Mouse (Mus musculus) embryonic facial prominence, embryonic 15.5 days (tissue): Measurements from ENCODE around the gene Prss22. TPM values are rescaled to one million over a fixed set of nuclear protein-coding genes. Genes with fewer than 3 reads are reported as not detected.

ENCODE experiments used
- microRNA-seq: library from miRNA; unstranded; fragments of <30 nt; microRNA quantifications from one replicate; pipeline ENCODE4, GENCODE M21; 2016; ENCODE audit warnings: borderline number of aligned reads
- polyA plus RNA-seq: library from polyadenylated mRNA; unstranded; fragments of >200 nt; fragmentation: Nextera tagmentation; extraction: Ambion mirVana; gene quantifications from 2 replicates; pipeline ENCODE4 v1.2.1, GENCODE M21; 2015

The Prss22 gene
- polyA plus RNA-seq, 1 experiment from 2014 or later = 3.4 TPM

Small RNA genes within 50 kb of the gene (microRNA-seq; reads per million reads assigned to microRNA genes)
- not detected for gene Gm27700

Other genes starting within 250 kb of the Prss22 start
- 71.9 and 72.1 TPM in 2 replicates for gene Flywch1, start 226.5 kb downstream of the Prss22 start, polyA plus RNA-seq
- gene Flywch2, start 212.0 kb downstream of the Prss22 start, polyA plus RNA-seq = 38.3 and 44.0 TPM in 2 replicates
- 489 and 525 TPM in 2 replicates for gene Srrm2, start 207.6 kb downstream of the Prss22 start, polyA plus RNA-seq
- gene Elob, start 169.0 kb downstream of the Prss22 start, polyA plus RNA-seq = 1,038 and 1,104 TPM in 2 replicates
- 0.49 and 0.85 TPM in 2 replicates for gene Prss33, start 162.0 kb downstream of the Prss22 start, polyA plus RNA-seq
- 0.12 TPM in 1 of 2 replicates, not detected in the other for gene Prss32, start 154.2 kb downstream of the Prss22 start, polyA plus RNA-seq
- 1.8 and 2.0 TPM in 2 replicates for gene Prss41, start 153.9 kb downstream of the Prss22 start, polyA plus RNA-seq
- not detected in 2 replicates for gene Prss21, start 130.0 kb downstream of the Prss22 start, polyA plus RNA-seq
- 3.1 TPM in 1 of 2 replicates, not detected in the other for gene Dcpp1, start 117.2 kb downstream of the Prss22 start, polyA plus RNA-seq
- gene Dcpp2, start 117.2 kb downstream of the Prss22 start, polyA plus RNA-seq = not detected in 2 replicates
- gene Dcpp3, start 80.6 kb downstream of the Prss22 start, polyA plus RNA-seq = 1.0 and 6.6 TPM in 2 replicates
- not detected in 2 replicates for gene Sbp, start 56.4 kb downstream of the Prss22 start, polyA plus RNA-seq
- gene Sbpl, start 42.8 kb downstream of the Prss22 start, polyA plus RNA-seq = not detected in 2 replicates
- 0.18 TPM in 1 of 2 replicates, not detected in the other for gene Prss30, start 17.5 kb downstream of the Prss22 start, polyA plus RNA-seq
- 4.6 and 4.9 TPM in 2 replicates for gene Prss27, start 40.0 kb upstream of the Prss22 start, polyA plus RNA-seq
- 62.1 and 64.5 TPM in 2 replicates for gene Kctd5, start 75.4 kb upstream of the Prss22 start, polyA plus RNA-seq
- gene Pdpk1, start 152.8 kb upstream of the Prss22 start, polyA plus RNA-seq = 39.2 and 40.1 TPM in 2 replicates
- gene Amdhd2, start 165.7 kb upstream of the Prss22 start, polyA plus RNA-seq = 35.3 and 37.5 TPM in 2 replicates
- 539 and 547 TPM in 2 replicates for gene Atp6v0c, start 171.6 kb upstream of the Prss22 start, polyA plus RNA-seq
- 5.5 and 8.6 TPM in 2 replicates for gene Tbc1d24, start 207.5 kb upstream of the Prss22 start, polyA plus RNA-seq
- gene Ntn3, start 211.4 kb upstream of the Prss22 start, polyA plus RNA-seq = 10.5 and 11.0 TPM in 2 replicates
- gene Tedc2, start 222.8 kb upstream of the Prss22 start, polyA plus RNA-seq = 11.6 and 13.0 TPM in 2 replicates